Mouse (Mus musculus): ENCODE measurements at regions not wholly inside any gene's neighbourhood (a gene's known extent, or its start where the extent isn't known, plus 50 kb on each side); places are given as distances from the start of the nearest gene placed in this dataset.
A peak's percentile ranks its signal among the peaks of the same experiment; 100 is the strongest.

DNA sequence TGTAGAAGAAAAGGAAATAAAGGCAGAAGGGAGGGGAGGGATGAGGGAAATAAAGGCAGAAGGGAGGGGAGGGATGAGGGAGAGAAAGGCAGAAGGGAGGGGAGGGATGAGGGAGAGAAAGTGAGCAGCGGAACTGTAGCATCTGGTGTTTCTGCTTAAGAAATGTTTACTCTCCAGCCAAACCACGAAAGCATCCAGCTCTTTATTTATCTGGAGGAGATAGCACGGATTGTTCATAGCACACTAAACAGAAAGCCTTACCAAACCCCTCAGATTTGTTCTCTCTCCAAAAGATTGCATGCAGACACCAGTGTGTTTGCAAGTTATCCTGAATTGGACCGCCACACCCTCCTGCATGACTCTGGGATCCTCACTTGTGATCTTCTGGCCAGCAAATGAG, 168.4 kb upstream of the Cxcl12 start:
- no peak for DNase-seq (ENCODE audit: low read depth, low spot score)

DNA sequence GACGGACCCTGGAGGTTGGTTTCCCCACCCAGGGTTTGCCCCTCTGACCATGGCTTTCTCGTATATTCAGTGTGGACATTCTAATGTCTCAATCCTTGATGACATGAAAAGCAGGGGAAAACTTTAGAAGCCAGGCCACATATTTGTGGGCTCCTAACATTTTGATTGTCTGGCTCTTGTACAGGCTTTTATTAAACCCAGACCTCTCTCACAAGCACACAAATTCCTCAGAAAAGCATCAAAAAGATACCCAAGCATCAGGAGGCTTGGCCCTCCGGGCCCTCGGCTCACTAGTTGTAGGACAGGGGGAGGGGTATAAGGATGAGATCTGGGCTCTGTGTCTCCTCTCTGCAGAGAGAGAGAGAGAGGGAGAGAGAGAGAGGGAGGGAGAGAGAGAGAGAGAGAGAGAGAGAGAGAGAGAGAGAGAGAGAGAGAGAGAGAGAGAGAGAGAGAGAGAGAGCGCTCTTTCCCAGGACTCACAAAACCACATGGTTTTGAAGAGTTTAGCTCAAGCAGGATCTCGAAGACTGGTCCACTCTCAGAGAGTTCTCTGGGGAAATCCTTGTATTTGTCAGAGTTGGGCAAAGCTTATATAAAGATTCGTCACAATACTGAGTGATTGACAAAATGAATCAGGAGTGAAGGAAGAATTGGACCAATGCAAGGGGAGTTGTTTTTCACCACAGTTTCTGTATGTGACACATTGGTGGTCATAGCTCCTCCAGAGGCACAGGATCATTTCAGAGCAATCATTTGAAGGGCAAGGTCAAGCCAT, 167.2 kb upstream of the Cxcl12 start:
- no peak for DNase-seq (ENCODE audit: low read depth, low spot score)

DNA sequence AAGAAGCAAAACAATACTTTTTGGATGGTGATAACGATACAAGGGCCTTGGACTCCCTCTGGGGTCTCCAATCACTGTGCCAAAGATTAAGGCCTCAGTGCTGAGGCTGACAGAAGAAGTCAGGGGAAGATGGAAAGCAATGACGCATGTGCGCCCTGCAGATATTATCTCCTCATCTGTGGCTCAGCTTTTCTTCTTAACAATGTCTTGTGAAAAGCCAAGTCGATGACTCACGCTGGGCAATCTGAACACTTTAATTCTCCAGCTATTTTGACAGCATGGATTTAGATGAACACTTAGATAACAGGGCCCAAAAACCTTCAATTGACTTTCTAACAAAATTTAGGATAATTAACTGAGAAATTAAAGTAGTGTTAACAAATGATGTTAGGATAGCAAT, 155.7 kb upstream of the Cxcl12 start:
- DNase-seq (ENCODE audit: low read depth, low spot score) = no peak

DNA sequence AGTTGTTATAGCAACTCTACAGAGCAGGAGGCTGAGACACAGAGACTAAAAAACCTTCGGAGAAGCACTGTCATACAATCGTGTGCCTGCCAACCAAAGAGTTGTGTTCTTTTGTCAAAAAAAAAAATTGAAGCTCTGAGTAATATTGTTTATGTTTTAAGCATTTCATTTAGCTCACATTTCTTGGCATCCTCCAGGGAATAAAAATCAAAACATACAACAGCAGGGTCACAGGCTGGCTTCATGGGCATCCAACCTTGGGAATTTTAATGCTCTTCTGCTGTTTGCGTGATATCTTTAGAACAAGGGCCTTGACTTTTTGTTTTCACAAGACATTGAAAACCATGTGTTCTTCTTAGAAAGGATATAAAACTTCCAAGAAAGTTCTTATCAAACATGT, 152.9 kb upstream of the Cxcl12 start:
- no peak for DNase-seq (ENCODE audit: low read depth, low spot score)

DNA sequence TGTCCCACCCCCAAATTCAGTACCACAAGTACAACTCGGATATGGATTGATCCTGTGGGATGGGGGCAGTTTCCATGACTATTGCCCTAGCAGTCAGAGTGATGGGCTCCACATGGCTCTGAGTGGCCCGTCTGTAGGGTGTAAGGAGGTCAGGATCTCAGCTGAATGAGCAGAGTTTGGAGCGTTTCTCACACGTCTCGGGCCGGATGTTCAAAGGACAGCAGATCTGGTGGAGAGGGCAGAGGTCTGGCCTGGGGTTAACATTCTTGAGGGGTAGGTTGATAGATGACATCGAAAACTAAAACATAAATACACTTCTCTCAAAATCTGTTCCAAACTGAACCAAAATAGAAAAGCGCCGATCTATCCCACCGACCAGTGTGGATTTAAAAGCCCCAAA, 146.5 kb upstream of the Cxcl12 start:
- DNase-seq (ENCODE audit: low read depth, low spot score) = no peak

DNA sequence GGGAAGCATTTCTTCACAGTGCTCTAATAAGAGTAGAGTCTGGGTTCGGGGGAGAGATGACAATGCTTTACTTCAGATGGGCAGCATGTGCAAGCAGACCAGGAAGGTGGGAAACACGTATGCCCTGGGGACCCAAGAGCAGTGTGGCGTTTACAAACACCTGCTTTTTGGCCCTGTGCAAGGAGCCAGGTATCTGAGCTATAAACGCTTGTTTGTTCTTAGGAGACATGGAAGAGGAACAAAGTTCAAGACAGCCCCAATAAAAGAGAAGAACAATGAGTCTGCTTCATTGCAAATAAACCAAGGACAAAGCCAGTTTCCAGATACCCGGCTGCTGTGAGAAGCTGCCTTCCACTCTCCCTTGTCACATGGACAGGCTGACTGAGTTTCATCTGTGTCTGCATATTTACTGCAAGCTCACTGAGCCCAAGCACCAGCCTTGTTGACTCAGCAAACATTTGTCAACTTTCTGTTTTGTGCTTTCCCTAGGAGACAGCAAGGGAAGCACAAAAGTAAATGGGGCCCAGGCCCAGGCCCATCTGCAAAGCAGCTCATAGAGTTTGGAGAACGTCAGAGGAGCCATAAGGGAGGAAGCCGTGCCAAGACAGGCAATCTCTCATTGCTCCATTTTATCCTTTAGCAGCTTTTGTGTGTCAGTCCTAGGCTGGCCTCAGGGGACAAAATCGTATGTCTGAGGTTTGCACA, 136.1 kb upstream of the Cxcl12 start:
- no peak for DNase-seq (ENCODE audit: low read depth, low spot score)

DNA sequence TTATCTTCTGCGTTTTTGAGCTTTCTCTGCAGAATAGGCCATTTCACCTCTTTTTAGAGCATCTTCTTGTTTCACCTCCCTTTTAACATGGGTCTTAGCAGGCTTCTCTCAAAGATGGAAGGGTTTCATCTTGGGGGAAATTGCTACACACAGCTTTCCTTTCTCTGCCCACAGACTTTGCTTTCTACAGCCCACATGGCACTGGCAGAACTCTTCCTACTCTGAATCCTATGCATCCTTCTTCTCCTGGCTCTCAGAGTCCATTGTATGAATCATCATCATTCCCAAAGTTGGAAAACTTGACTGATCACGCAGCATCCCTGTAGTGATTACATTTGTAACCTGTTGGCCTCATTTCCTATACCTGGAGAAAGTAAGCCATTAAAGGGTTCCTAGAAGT, 124.6 kb upstream of the Cxcl12 start:
- DNase-seq (ENCODE audit: low read depth, low spot score) = no peak

DNA sequence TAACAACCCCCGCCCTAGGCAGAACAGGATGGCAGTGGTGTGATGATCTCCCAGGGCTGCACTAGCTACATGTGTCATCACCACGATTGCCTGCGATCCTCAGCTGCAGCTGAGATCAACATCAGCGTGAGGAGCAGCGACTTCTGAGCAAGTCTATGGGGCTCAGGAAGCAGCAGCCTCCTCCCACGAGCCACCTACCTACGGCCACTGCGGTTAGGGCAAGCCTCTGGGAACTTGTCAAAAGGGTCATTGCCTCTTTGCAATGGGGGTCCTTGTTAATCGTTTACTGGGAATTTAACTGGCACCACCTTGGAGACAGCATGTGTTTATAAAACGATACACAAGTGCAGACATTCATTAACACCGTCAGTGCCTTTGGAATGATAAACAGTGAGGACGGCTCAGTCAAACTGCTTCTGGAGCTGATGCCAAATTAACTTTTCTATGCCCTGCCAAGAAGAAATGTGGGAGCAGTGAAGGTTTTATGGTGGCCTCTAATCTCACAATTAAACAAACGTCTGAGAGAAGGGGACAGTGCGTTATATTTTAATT, 118.8 kb upstream of the Cxcl12 start:
- DNase-seq (ENCODE audit: low read depth, low spot score) = no peak

DNA sequence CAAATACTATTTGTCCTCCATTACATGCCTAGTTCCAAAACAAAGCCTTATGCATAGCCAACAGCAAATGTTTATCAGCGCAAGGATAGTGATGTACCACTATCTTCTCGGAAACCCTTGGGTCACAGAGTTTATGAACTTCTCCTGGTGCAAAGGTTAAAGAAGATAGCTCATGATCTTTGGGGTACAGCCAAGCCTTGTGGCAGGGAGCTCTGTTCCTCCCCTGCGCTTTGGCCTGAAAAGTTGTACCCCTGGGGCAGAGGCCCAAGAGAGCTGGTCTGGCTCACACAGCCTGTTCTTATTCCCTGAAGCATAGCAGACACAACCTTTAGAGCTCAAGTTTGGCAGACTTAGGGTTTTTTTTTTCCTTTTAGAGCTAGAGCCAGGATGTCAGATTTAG, 107.6 kb upstream of the Cxcl12 start:
- DNase-seq (ENCODE audit: low read depth, low spot score) = no peak

DNA sequence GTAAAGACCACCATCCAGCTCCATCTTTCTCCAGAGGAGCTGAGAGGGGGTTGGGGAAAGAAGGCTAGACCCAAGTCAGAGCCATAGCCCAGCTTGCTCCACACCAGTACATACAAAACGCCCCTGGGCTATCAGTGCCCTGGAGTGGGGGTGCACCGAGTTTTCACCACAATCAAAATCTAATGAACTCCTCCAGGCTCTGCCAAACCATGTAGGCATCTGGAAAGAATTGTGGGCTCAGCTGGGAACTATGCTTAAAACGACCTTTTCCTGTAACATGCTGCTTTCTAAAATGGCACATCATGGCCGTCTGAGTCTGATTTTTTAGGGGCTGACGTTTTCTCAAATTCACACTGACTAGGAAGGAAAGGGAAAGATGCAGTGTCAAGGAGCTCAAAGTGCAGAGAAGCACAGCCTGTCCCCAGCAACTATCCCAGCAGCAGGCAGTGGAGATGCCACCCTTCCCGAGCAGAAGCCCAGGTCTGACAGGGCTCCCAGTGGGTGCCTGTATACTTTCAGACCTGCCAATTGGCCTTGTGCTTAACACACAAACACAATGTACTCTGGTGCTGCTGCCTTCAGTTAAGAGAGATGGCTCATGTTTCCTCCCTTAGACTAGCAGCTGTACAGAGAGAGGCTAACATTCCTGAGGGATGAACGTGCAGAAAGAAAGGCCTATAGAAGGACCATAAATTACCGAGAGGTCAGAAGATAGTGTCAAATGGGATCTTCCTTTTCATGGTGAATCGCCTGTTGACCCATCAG, 100.6 kb upstream of the Cxcl12 start:
- no peak for DNase-seq (ENCODE audit: low read depth, low spot score)

DNA sequence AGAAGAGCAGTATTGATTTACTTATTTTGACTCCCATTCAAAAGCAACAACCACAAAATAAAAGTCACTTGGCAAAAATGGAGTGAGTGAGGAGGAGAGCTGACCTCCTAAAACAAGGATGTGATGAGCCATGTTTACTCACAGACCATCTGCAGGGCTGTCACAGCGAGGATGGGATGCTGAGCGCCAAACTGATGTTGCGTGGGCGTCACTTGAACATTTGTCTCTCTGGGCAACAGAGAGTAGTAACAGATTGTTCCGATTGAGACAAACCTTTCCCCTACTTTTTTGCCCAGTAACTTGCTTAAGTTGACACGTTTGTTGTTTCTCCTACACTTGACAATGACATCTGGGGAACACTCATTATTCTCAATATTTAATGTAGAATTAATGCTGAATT, 97.0 kb upstream of the Cxcl12 start:
- DNase-seq (ENCODE audit: low read depth, low spot score) = no peak

DNA sequence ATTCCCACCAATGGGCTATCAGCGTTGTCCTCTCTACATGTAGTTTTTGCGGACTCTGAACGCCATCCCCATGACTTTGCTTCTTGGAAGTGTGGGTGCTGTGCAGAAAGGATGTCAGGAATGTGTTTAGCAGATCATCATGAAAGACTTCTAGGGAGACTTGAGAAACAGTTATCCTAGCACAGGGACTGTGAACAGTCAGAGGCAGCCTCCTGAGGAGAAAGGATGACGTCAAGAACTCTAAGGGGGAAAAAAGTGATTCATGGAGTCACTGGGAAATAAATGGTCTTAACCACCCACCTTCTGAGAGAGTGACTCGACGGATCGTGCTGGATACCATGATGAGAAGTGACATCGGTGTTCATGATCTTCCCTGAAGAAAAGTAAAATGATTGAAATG, 96.5 kb upstream of the Cxcl12 start:
- DNase-seq (ENCODE audit: low read depth, low spot score) = no peak

DNA sequence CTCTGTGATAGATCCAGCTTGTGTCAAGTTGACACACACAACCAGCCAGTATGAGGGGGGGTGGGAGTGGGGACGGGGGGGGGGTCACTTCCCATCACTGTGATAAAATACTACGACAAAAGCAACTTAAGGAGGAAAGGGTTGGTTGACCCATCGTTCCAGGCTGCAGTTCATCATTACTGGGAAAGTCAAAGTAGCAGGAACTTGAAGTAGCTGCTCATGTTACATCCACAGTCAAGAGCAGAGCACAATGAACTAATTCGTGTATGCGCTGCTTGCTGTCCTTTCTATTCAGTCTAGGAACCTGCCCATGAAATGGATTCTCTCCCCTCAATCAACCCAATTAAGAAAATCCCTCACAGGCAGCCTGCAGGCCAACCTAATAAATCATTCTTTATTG, 88.8 kb upstream of the Cxcl12 start:
- no peak for DNase-seq (ENCODE audit: low read depth, low spot score)

DNA sequence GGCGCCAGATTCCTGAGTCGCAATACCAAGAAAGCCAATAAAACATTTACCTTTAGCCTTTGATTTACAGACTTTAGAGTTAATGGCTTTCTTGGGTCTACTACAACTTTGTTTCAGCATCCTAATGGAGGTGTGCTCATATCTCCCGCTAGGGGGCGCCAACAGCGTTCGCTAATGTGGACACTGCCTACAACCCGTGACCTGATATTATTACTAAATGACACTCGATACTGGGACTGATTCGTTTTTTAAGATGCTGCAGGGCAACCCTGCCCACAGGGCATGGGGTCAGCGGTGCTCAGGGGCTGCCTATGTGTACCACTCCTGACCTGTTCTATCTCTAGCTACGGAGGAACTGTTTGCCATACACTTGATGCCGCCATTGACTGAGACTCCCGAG, 87.4 kb upstream of the Cxcl12 start:
- peak; percentile 58 for DNase-seq (ENCODE audit: low read depth, low spot score)

DNA sequence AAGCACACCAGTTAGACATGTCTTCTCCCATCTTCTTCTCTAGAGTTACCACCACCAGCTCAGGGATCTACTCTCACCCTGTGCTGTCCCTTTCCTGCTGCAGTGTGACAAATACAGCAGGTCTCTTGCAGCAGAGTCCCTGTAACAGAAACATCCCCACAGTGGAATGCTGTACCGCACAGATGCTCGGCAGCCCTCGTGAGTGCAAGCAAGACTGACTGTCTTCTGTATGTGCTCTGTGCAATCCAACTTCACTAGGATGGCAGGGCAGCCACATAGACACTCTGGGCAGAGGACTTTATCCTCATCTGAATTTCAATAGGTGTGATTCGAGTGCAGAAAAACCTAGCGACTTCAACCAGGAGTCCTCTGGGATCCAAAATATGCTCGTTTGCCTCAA, 84.1 kb upstream of the Cxcl12 start:
- no peak for DNase-seq (ENCODE audit: low read depth, low spot score)

DNA sequence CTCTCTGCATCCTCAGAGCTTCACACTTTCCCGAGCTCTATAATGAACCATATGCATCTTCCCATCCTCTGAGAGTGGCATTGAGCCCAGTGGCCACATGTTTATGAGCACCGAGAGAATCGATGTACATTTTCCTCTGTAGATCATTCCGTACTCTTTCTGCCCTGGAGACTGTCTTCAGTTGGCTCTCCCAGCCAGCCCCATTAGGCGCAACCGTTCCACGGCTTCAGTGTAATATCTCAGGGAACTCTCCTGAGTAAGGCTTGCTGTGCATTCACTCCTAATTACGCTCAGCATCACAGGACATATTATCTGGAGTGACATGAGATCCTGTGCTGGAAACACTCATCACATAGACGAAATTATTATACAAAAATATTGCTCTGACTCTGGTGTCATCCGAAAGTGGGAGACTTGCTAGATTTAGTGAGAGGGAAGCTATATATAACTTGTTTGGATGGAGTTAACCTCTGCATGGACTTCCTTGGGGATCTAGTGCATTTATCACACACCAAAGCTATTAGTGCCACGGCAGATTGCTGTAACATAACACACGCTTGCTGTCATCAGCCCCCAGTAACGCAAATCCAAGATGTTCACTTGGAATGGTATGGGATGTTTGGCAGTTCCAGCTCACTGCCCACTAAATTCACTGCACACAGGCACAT, 83.4 kb upstream of the Cxcl12 start:
- no peak for DNase-seq (ENCODE audit: low read depth, low spot score)

DNA sequence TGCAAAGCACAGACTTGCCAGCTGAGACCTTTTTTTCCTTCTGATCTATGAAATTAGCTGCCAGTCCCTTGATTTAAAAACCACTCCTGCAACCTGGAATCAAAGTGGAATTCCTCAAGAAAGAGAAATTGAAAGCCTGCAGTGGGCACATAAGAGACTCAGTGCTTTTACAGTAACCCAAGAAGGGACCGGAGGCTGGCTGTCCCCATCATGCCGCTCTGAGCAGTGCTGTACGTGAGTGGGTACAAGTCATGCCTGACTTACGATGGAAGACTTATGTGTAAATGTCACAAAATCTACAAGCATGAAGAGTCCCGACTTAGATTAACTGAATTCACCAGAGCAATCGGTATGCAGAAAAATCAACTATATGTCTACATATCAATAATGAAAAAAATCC, 73.6 kb upstream of the Cxcl12 start:
- DNase-seq (ENCODE audit: low read depth, low spot score) = no peak

DNA sequence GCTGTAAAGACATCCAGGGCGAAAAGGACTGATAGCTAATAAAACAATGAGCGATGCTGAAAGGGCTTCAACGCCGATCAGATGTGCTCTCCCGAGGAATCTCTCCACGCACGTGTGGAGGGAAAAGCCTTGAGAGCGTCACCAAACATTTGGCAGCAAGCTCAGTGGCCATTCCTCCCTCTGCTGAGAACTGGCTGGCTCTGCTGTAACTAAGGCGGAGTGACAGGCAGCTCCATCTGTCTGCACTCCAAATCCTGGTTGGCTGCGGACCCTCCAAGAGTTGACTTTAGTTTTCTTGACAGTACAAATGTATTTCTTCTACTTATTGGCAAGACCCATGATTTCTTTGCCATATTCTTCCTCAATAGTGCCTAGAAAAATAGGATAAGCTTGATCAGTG, 68.5 kb upstream of the Cxcl12 start:
- no peak for DNase-seq (ENCODE audit: low read depth, low spot score)

DNA sequence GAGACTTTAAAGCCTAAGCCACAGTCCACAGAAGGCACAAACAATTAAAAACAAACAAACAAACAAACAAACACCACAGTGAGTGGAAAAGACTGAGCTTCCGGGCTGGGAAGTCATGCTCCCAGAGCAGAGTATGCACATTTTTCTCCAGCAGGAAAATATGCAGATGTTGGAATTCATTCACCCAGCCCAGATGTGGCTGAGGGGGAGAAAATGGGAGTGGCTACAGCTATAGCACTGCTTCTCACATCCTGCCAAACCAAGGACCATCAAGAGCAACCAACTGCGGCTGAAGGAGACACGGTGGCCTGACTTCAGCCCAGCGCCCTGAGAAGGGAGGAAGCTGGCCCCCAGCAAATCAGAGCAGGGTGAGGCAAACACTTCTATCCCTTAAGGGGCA, 65.6 kb upstream of the Cxcl12 start:
- peak; percentile 6 for DNase-seq (ENCODE audit: low read depth, low spot score)

DNA sequence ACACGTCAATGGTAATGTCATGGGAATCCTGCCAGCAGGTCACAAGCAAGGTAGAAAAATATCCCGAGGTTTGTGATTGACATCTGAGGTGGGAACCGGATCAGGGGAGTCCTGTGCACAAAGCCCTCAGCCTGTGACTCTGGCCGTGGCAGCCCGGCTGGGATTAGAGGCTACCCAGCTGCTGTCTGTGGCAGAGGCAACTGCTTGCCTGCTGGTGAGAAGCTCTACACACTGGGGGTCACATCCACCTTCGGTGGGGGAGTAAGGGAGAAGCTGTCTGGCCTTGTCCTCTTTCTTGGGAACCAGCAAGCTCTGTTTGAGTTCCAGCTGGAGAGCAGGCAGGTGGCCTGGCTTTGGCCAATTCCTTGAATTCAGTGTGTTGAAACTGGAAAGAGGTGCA, 64.3 kb upstream of the Cxcl12 start:
- DNase-seq (ENCODE audit: low read depth, low spot score) = no peak

DNA sequence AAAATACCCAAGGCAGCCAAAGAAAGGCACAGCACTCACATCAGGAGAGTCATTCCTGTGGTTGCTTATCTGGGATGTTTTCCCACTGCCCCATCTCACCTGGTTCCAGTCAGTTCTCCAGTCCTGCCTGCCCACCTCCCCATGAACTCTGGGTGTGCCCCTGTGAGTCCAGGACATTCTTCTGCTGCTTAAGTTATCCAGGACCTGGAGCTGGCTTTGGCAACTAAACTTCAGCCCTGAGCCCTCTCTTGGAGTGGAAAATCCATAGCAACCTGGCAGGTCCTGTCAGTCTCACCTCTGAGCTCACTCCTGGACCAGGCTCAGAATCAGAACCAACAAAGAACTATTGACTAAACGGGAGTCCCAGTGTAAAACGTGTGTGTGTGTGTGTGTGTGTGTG, 63.9 kb upstream of the Cxcl12 start:
- no peak for DNase-seq (ENCODE audit: low read depth, low spot score)

DNA sequence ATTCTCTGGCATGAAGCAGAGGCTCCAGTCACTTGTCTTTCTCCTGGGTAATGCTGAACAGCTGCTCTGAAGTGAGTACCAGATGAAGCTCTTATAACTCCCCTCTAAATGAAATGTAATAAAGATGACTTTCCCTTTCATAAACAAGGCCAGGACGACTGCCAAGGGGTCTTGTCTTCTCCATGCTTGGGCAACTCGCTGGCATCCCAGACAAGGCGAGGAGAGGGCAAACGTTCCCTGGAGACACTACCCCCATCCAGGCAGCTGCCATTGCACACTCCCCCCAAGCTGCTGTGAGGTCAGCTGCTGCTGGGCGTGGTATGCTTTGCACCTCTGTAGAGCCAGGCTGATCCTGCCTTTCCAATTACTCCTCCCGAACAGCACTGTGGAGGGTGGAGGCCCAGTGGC, 63.1 kb upstream of the Cxcl12 start:
- DNase-seq (ENCODE audit: low read depth, low spot score) = no peak
